Mouse (Mus musculus) embryonic facial prominence, embryonic 12.5 days (tissue): ENCODE data around the gene Aamdc. TPM values are rescaled to one million over a fixed set of nuclear protein-coding genes. Genes with fewer than 3 reads are reported as not detected.

Experiments used
- ATAC-seq: fragments of 200-750 bp; cut with Nextera tagmentation; 2 replicates; pipeline ENCODE4 v1.8.0; 2017; ENCODE audit not compliant: insufficient number of reproducible peaks, insufficient read depth, low FRiP score, low TSS enrichment
- H3K27ac ChIP-seq: fragments of 300-500 bp; sonication (generic); 2 replicates; pipeline ENCODE4 v1.5.1; 2016; ENCODE audit warnings: mild to moderate bottlenecking
- H3K27me3 ChIP-seq: fragments of 300-500 bp; sonication (generic); 2 replicates; pipeline ENCODE4 v1.6.1; 2016; ENCODE audit warnings: mild to moderate bottlenecking, moderate library complexity
- H3K36me3 ChIP-seq: fragments of 300-500 bp; sonication (generic); 2 replicates; pipeline ENCODE4 v1.6.1; 2016; ENCODE audit warnings: mild to moderate bottlenecking
- H3K4me1 ChIP-seq: fragments of 300-500 bp; sonication (generic); 2 replicates; pipeline ENCODE4 v1.6.1; 2016
- H3K4me2 ChIP-seq: fragments of 300-500 bp; sonication (generic); replicated peaks from 2 replicates; pipeline ENCODE4 v1.6.1; 2016; ENCODE audit warnings: mild to moderate bottlenecking, moderate library complexity
- H3K4me3 ChIP-seq: fragments of 300-500 bp; sonication (generic); 2 replicates; pipeline ENCODE4 v1.5.1; 2016; ENCODE audit warnings: mild to moderate bottlenecking
- H3K9ac ChIP-seq: fragments of 300-500 bp; sonication (generic); 2 replicates; pipeline ENCODE4 v1.6.1; 2016; ENCODE audit warnings: mild to moderate bottlenecking, moderate library complexity
- H3K9me3 ChIP-seq: fragments of 300-500 bp; sonication (generic); 2 replicates; pipeline ENCODE4 v1.6.1; 2016; ENCODE audit warnings: mild to moderate bottlenecking, moderate library complexity
- WGBS: fragments of 180-500 bp; shearing (Covaris S2); methylation state at CpG from one replicate; pipeline ENCODE4 v1.1.7; 2016; 5-methylcytosine and 5-hydroxymethylcytosine counted together
- polyA plus RNA-seq: library from polyadenylated mRNA; unstranded; fragments of >200 nt; fragmentation: Nextera tagmentation; extraction: Ambion mirVana; gene quantifications from 2 replicates; pipeline ENCODE4 v1.2.1, GENCODE M21; 2016

The Aamdc gene
- polyA plus RNA-seq, 1 experiment from 2014 or later, result 59.5 TPM

GRCm38 (mm10) chr7:97500555-97501209 lies 78.6 kb downstream of the Aamdc start:
- Histone ChIP-seq H3K4me2 (no peak overlapping the region), H3K9me3 (no peaks in the 10 kb centered on the region), H3K27ac (no peak overlapping the region), H3K9ac (no peak overlapping the region), H3K4me3 (no peak overlapping the region), H3K27me3 (no peaks in the 10 kb centered on the region), H3K36me3 (peaks cover 30% of the 10 kb centered on the region), H3K4me1 (no peaks in the 10 kb centered on the region)
- ATAC-seq, result no peak
- WGBS, result 81% methylated on average over 5 of the region's 5 CpGs

Other genes with a start within 250 kb of the Aamdc start
- 3.0 and 4.6 TPM in 2 replicates for gene Usp35, start 247.5 kb downstream of the Aamdc start, polyA plus RNA-seq
- gene Kctd21, start 247.2 kb downstream of the Aamdc start, polyA plus RNA-seq, result 4.0 and 5.8 TPM in 2 replicates
- 36.9 and 40.6 TPM in 2 replicates for gene Alg8, start 207.9 kb downstream of the Aamdc start, polyA plus RNA-seq
- 350 and 352 TPM in 2 replicates for gene Ndufc2, start 179.5 kb downstream of the Aamdc start, polyA plus RNA-seq
- 0.28 and 0.49 TPM in 2 replicates for gene Thrsp, start 161.8 kb downstream of the Aamdc start, polyA plus RNA-seq
- gene Kctd14, start 128.2 kb downstream of the Aamdc start, polyA plus RNA-seq, result 1.9 and 2.2 TPM in 2 replicates
- 58.3 and 63.5 TPM in 2 replicates for gene Ints4, start 98.5 kb downstream of the Aamdc start, polyA plus RNA-seq
- 33.4 and 34.2 TPM in 2 replicates for gene Rsf1, start 392 bp upstream of the Aamdc start, polyA plus RNA-seq
- 222 and 225 TPM in 2 replicates for gene Clns1a, start 117.1 kb upstream of the Aamdc start, polyA plus RNA-seq
- 5.0 and 6.6 TPM in 2 replicates for gene Aqp11, start 158.8 kb upstream of the Aamdc start, polyA plus RNA-seq
- gene Pak1, start 209.0 kb upstream of the Aamdc start, polyA plus RNA-seq, result 36.9 and 38.1 TPM in 2 replicates